Mouse (Mus musculus) heart, adult 2 months (tissue): ENCODE data around the gene A630076J17Rik. TPM values are rescaled to one million over a fixed set of nuclear protein-coding genes. Genes with fewer than 3 reads are reported as not detected.

Source experiments
- DNase-seq, 2 experiments: peaks; one replicate each; pipeline ENCODE4 v3.0.0; 2021
- H3K27ac ChIP-seq: fragments of 200-600 bp; 2 replicates; pipeline ENCODE4 v1.8.1; 2022
- H3K27me3 ChIP-seq: fragments of 200-500 bp; 2 replicates; pipeline ENCODE4 v1.6.1; 2012; ENCODE audit warnings: mild to moderate bottlenecking, low read length, inconsistent platforms, mixed read lengths; ENCODE audit not compliant: control insufficient read depth, insufficient read depth
- H3K36me3 ChIP-seq: fragments of 200-500 bp; 2 replicates; pipeline ENCODE4 v1.6.1; 2012; ENCODE audit warnings: low read length, inconsistent platforms; ENCODE audit not compliant: control insufficient read depth, insufficient read depth
- H3K4me1 ChIP-seq: fragments of 200-500 bp; 2 replicates; pipeline ENCODE4 v1.6.1; 2011; ENCODE audit warnings: low read length; ENCODE audit not compliant: control insufficient read depth, insufficient read depth
- H3K4me3 ChIP-seq: fragments of 200-600 bp; 2 replicates; pipeline ENCODE4 v1.8.1; 2022
- H3K79me2 ChIP-seq: fragments of 200-500 bp; replicated peaks from 2 replicates; pipeline ENCODE4 v1.6.1; 2012; ENCODE audit warnings: mild to moderate bottlenecking, inconsistent platforms, low read length, moderate library complexity, mixed read lengths; ENCODE audit not compliant: control insufficient read depth, insufficient read depth
- H3K9ac ChIP-seq: fragments of 200-500 bp; 2 replicates; pipeline ENCODE4 v1.6.1; 2012; ENCODE audit warnings: low read depth, mild to moderate bottlenecking, control low read depth, inconsistent platforms, low read length, mixed read lengths
- CTCF ChIP-seq: fragments of 200-600 bp; IDR thresholded peaks from 2 replicates; pipeline ENCODE4 v1.8.1; 2022; ENCODE audit warnings: antibody characterized with exemption, mild to moderate bottlenecking, moderate library complexity
- EP300 ChIP-seq: fragments of 200-500 bp; IDR thresholded peaks from 2 replicates; pipeline ENCODE4 v1.6.1; 2011; ENCODE audit warnings: low read depth, low read length, control low read depth; ENCODE audit not compliant: insufficient read depth
- POLR2A ChIP-seq: fragments of 200-500 bp; IDR thresholded peaks from 2 replicates; pipeline ENCODE4 v1.6.1; 2011; ENCODE audit warnings: mild to moderate bottlenecking, low read depth, low read length, control low read depth; ENCODE audit not compliant: insufficient read depth
- WGBS: fragments of 180-500 bp; shearing (Covaris S2); methylation state at CpG from one replicate; pipeline ENCODE4 v1.1.7; 2018; 5-methylcytosine and 5-hydroxymethylcytosine counted together
- intact Hi-C: fragments of 180-260 bp; cut with DNase I; formaldehyde crosslinking; loops from one replicate; pipeline ENCODE4 v1.15.1; 2025
- polyA plus RNA-seq: library from polyadenylated mRNA; depleted of rRNA; stranded (reverse); fragments of >200 nt; gene quantifications from 2 replicates; pipeline ENCODE4 v1.2.3, GENCODE M21; 2012
- total RNA-seq, 2 experiments: library from RNA; stranded (reverse); gene quantifications; 2 replicates each; pipeline ENCODE4 v1.2.3; 2021

The A630076J17Rik gene
- total and polyA plus RNA-seq, 3 experiments, result 0.18 TPM; not detected in 2

DNA sequence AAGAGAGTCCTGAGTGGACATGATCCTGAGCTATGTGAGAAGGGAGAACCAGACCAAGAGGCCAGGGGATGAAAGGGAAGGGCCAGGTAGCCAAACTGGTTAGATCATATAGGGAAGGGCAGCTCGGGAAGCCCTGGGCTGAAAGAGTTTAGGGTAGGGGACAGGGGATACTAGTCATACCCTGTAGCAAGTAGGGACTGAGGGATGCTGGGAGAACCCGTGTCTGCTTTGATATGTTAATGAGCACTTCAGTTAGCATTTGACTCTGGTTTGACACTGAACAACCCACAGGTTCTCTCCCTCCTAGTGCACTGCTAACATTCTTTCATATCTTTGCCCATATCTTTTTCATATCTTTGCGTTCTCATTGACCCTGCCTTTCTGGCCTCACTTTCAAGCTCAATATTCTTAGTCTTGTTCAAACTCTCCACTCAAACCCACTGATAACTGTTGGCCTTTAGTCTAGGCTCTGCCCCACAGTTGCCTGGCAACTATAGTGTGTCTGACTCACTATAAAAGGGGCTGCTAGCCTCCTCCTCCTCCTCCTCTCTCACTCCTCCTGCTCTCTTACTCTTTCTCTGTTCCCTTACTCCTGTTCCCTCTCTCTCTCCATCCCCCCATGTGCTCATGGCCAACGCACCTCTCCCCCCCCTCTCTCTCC, 23.8 kb upstream of the A630076J17Rik start:
- intact Hi-C loops, result loop anchor here (1.0 to 10.0 kb wide), 5 partner anchors 27 to 368 kb away; no protein-coding TSS in a partner anchor
- H3K27ac ChIP-seq, result peak overlapping the region; percentile 46

DNA sequence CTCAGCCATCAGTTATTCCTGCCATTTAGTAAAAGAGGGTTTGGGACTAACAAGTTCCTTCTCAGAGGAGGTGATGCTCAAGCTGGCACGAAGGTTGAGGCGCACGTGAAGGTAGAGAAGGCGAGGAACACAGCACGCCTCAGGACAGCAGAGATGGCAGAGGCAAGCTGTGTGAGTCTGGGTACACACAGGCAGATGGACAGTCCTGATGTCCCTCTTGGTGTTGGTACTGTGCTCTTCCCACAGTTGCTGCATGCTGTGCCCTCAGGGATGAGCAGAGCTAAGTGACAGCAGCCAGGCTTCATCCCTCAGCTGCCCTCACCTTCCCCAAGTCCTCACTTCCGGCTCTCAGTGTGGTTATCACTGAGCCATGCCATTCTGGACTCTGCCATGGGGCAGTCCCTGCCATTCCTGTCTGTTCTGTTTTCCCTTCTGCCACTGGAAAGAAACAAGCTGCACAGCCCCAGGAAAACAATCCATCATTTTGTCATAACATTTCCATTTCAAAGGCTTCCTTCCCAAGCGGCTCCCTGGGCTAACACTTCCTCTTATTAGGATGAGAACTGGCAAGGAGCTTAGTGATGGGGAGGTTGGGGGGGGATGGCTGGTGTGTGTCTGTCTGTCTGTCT, 22.7 kb upstream of the A630076J17Rik start:
- intact Hi-C loops, result loop anchor here (2.0 to 10.0 kb wide), 3 partner anchors 147 to 367 kb away; no protein-coding TSS in a partner anchor
- H3K9ac ChIP-seq, result no peak overlapping the region
- no peaks in the 10 kb centered on the region for H3K79me2 ChIP-seq
- no peaks in the 10 kb centered on the region for H3K36me3 ChIP-seq
- H3K27me3 ChIP-seq, result no peaks in the 10 kb centered on the region
- WGBS, result 62% methylated on average over 7 of the region's 7 CpGs
- TF ChIP-seq POLR2A (no peak), CTCF (no peak), EP300 (no peak)
- H3K4me3 ChIP-seq, result no peak overlapping the region
- no peak overlapping the region for H3K27ac ChIP-seq
- H3K4me1 ChIP-seq, result peaks cover 12% of the 10 kb centered on the region
- DNase-seq, result no peak

More for the DNA sequence above, 23.8 kb upstream of the A630076J17Rik start:
- Histone ChIP-seq H3K79me2 (no peaks in the 10 kb centered on the region), H3K9ac (no peak overlapping the region), H3K27me3 (no peaks in the 10 kb centered on the region), H3K4me3 (no peak overlapping the region), H3K4me1 (peaks cover 12% of the 10 kb centered on the region), H3K36me3 (no peaks in the 10 kb centered on the region)
- no peak for DNase-seq
- no peak for TF ChIP-seq EP300
- WGBS, result 47% methylated on average over 4 of the region's 4 CpGs

DNA sequence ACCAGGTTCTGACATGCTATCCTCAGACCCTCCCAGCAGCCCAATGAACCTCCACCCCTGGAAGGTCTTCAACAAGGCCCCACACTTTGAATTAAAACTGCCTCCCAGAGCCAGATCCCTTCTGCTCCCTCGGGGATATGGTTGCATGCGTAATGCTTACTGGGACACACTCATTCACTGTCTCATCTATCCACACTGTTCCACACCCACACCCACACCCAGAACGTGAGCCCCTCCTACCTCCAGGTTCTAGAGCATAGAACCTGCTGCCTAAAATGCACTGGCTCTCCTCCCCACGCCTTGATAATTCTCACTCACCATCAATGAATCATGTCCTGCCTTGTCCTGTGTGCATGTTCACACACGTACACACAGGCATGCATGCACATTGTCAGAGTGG, 15.8 kb upstream of the A630076J17Rik start:
- Histone ChIP-seq H3K27me3 (no peaks in the 10 kb centered on the region), H3K79me2 (no peaks in the 10 kb centered on the region), H3K4me3 (no peak overlapping the region), H3K27ac (no peak overlapping the region), H3K9ac (no peak overlapping the region), H3K36me3 (no peaks in the 10 kb centered on the region), H3K4me1 (0 out of 2 replicates have a peak, but pooled peaks cover 1% of the 10 kb centered on the region)
- no peak for TF ChIP-seq POLR2A
- no peak for TF ChIP-seq CTCF
- no peak for TF ChIP-seq EP300
- 74% methylated on average over 5 of the region's 5 CpGs for WGBS
- no peak for DNase-seq
- intact Hi-C loops, result no loop called here

DNA sequence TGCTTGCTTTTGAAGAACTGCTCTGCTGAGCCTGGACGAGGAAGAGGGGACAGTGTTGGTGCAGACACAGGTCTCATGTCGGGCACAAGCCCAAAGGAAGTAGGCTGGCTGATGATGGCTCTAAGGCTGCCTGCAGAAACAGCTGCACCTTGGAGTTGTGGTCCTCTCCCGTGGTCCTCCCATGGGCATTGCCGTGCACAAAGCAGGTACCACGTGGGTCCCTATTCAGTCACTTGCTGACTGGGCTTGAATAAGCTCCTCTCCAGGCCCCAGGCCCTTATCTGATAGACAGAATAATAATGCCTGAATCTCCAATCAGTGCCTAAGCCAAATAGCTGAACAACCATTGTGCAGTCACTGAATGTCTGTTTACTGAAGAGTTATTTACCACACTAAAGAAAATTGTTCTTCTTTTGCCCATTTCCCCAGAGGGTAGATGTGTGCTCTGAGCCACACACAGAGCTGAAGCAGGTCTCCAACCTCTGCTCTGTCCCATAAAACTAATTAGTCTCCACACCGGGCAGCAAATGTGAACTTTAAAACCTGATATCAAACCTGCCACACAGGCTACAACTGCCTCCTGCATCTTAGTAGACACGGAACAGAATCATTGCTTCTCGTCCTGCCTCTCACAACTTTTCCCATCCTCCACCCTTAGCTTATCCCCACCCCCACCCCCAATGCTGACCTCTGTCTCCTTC, 13.9 kb upstream of the A630076J17Rik start:
- H3K4me3 ChIP-seq, result no peak overlapping the region
- TF ChIP-seq CTCF (no peak), POLR2A (no peak), EP300 (no peak)
- 0 out of 2 replicates have a peak, but pooled peaks cover 1% of the 10 kb centered on the region for H3K4me1 ChIP-seq
- no peak overlapping the region for H3K9ac ChIP-seq
- no peak overlapping the region for H3K27ac ChIP-seq
- no peaks in the 10 kb centered on the region for H3K27me3 ChIP-seq
- no peaks in the 10 kb centered on the region for H3K79me2 ChIP-seq
- 71% methylated on average over 8 of the region's 8 CpGs for WGBS
- no peaks in the 10 kb centered on the region for H3K36me3 ChIP-seq
- DNase-seq, result no peak
- intact Hi-C loops, result no loop called here

DNA sequence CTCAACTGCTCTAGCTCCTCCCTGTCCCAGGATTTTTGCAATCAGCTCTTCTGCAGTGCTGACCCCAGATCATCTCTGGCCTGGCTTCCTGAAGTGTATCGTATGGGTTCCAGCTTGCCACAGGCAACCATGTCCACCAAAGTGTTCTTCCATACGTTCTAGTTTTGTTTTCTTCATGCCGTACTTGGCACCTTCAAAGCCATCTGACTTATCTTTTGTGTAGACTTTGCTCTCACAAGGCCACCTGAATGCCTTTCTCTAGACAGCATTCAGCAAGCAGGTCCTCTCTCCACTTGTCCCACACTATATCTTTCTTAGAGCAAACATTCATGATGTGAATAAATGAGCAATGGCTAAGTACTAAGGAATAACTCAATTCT, 13.3 kb upstream of the A630076J17Rik start:
- Histone ChIP-seq H3K4me3 (no peak overlapping the region), H3K4me1 (0 out of 2 replicates have a peak, but pooled peaks cover 1% of the 10 kb centered on the region), H3K27me3 (no peaks in the 10 kb centered on the region), H3K36me3 (no peaks in the 10 kb centered on the region), H3K9ac (no peak overlapping the region), H3K79me2 (no peaks in the 10 kb centered on the region), H3K27ac (no peak overlapping the region)
- intact Hi-C loops, result no loop called here
- WGBS, result 66% methylated on average over 3 of the region's 3 CpGs
- TF ChIP-seq CTCF, result no peak
- TF ChIP-seq POLR2A, result no peak
- no peak for TF ChIP-seq EP300
- no peak for DNase-seq

DNA sequence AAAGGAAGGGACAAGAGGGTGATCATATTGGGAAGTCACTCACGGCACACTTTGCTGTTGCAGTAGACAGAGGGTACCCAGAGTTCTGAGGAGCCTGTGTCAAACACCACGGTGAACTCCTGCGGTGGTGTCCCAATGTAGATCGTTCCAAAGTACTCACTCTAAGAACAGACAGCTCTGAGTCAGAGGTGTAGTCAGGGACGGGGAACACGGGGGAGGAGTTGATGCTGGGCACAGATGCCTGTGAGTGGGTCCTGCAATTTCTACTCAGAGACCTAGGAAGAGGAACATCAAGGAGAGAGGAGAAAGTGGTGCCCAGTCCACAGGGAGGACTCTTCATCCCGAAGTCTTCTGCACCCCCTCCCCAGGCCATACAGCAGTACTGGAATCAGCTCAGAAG, 11.8 kb upstream of the A630076J17Rik start:
- no peak for DNase-seq
- Histone ChIP-seq H3K36me3 (no peaks in the 10 kb centered on the region), H3K4me3 (no peak overlapping the region), H3K4me1 (0 out of 2 replicates have a peak, but pooled peaks cover 3% of the 10 kb centered on the region), H3K27ac (no peak overlapping the region), H3K9ac (no peak overlapping the region), H3K27me3 (no peaks in the 10 kb centered on the region), H3K79me2 (no peaks in the 10 kb centered on the region)
- intact Hi-C loops, result no loop called here
- TF ChIP-seq CTCF (no peak), POLR2A (no peak), EP300 (no peak)
- 87% methylated on average over 7 of the region's 7 CpGs for WGBS
